7 mouse cellular contexts compared by ENCODE assay signal in genomic region chr13:58214346-58215252, GRCm38 (mm10). TPM values are rescaled to one million over a fixed set of nuclear protein-coding genes. Genes with fewer than 3 reads are reported as not detected.
DNase-seq lines count a peak whose midpoint lies in the region; ATAC-seq lines count a peak whose summit lies in the region.

No protein-coding gene starts in this region.

- peak; percentile 10 to 27 for DNase-seq in spleen, adult 18-20 months
- no peak for DNase-seq in spleen, postnatal 14 days (ENCODE audit: low spot score in 2 of 2)
- peak; percentile 31 for DNase-seq in c-Kit-positive CD71-positive TER-119-positive erythroid progenitor cells, embryonic 14.5 days (ENCODE audit: low spot score)
- DNase-seq in forelimb bud, embryonic 11.5 days (ENCODE audit: low read depth, low spot score) = peak; percentile 10
- peak; percentile 25 for DNase-seq in limb, embryonic 11.5 days (ENCODE audit: low spot score)
- DNase-seq in thymus, postnatal 14 days = peak; percentile 35

- 3% methylated on average over 39 of the region's 49 CpGs for WGBS in limb, embryonic 11.5 days
- WGBS in midbrain, embryonic 13.5 days = 3% methylated on average over 39 of the region's 49 CpGs

- peak; percentile 74 for ATAC-seq in limb, embryonic 11.5 days (ENCODE audit: insufficient number of reproducible peaks, low FRiP score, low TSS enrichment, low read depth)
- ATAC-seq in midbrain, embryonic 13.5 days = peak; percentile 87

- 0 out of 2 replicates have a peak overlapping the region, but pooled peaks have one; percentile 2 for H3K27ac ChIP-seq in limb, embryonic 11.5 days (replicated peaks; ENCODE audit: low read depth, low read length)
- peak overlapping the region; percentile 90 for H3K27ac ChIP-seq in midbrain, embryonic 13.5 days

- no peaks in the 10 kb centered on the region for H3K36me3 ChIP-seq in limb, embryonic 11.5 days (ENCODE audit: control insufficient read depth, insufficient read depth, low read length)
- no peaks in the 10 kb centered on the region for H3K36me3 ChIP-seq in midbrain, embryonic 13.5 days

- H3K9me3 ChIP-seq in limb, embryonic 11.5 days (ENCODE audit: control insufficient read depth, low read length) = no peaks in the 10 kb centered on the region
- H3K9me3 ChIP-seq in midbrain, embryonic 13.5 days = no peaks in the 10 kb centered on the region

- peak overlapping the region; percentile 99 for H3K4me3 ChIP-seq in limb, embryonic 11.5 days (ENCODE audit: low read depth, low read length)
- peak overlapping the region; percentile 99 for H3K4me3 ChIP-seq in midbrain, embryonic 13.5 days (replicated peaks)

- no peaks in the 10 kb centered on the region for H3K27me3 ChIP-seq in limb, embryonic 11.5 days (ENCODE audit: control insufficient read depth, insufficient read depth, low read length)
- peaks cover 5% of the 10 kb centered on the region; the same call in 1 of the 2 replicates for H3K27me3 ChIP-seq in midbrain, embryonic 13.5 days

- H3K4me2 ChIP-seq in limb, embryonic 11.5 days (ENCODE audit: low read depth, severe bottlenecking) = peak overlapping the region; percentile 81
- H3K4me2 ChIP-seq in midbrain, embryonic 13.5 days (replicated peaks) = peak overlapping the region; percentile 79

- peaks cover 9% of the 10 kb centered on the region; the same call in 1 of the 2 replicates for H3K4me1 ChIP-seq in limb, embryonic 11.5 days (ENCODE audit: control insufficient read depth, insufficient read depth, low read length)
- peaks cover 34% of the 10 kb centered on the region for H3K4me1 ChIP-seq in midbrain, embryonic 13.5 days (replicated peaks)

- peak overlapping the region; percentile 96 for H3K9ac ChIP-seq in limb, embryonic 11.5 days (ENCODE audit: low read length)
- peak overlapping the region; percentile 98 for H3K9ac ChIP-seq in midbrain, embryonic 13.5 days (replicated peaks)

RNA-seq across cellular contexts. Expression of gene Ubqln1, which starts 0.9 kb away (rescaled TPM):
- polyA plus RNA-seq in limb, embryonic 11.5 days (2014; fragmentation: Nextera tagmentation; extraction: Ambion mirVana) = 136 and 160 TPM in 2 replicates
- 116 and 132 TPM in 2 replicates for polyA plus RNA-seq in midbrain, embryonic 13.5 days (2015; fragmentation: Nextera tagmentation; extraction: Ambion mirVana)

RNA-seq across cellular contexts. Expression of gene Idnk, which starts 57.1 kb away (rescaled TPM):
- polyA plus RNA-seq in limb, embryonic 11.5 days (2014; fragmentation: Nextera tagmentation; extraction: Ambion mirVana) = 39.4 and 42.1 TPM in 2 replicates
- 70.3 and 77.4 TPM in 2 replicates for polyA plus RNA-seq in midbrain, embryonic 13.5 days (2015; fragmentation: Nextera tagmentation; extraction: Ambion mirVana)

Comparison
In these comparisons a context has a peak if more than half of its experiments do, and no peak if none do; other contexts are left out.
1. DNase-seq: peak in spleen, adult 18-20 months (2 of 2), c-Kit-positive CD71-positive TER-119-positive erythroid progenitor cells, embryonic 14.5 days (single experiment), forelimb bud, embryonic 11.5 days (single experiment), limb, embryonic 11.5 days (single experiment) and thymus, postnatal 14 days (single experiment); none in spleen, postnatal 14 days (0 of 2).